Mouse (Mus musculus): Measurements from ENCODE around the gene Foxo4. TPM values are rescaled to one million over a fixed set of nuclear protein-coding genes. Genes with fewer than 3 reads are reported as not detected.

Gene Foxo4
- polyA plus RNA-seq (2011; ENCODE audit: insufficient read depth, insufficient read length, low replicate concordance, missing spikeins) = 20.9 and 23.4 TPM in 2 replicates

GRCm38 (mm10) chrX:101253952-101254729 is at the start of gene Foxo4:
Foxo4 (plus strand) TSS chrX:101254528.
- Histone ChIP-seq H3K27ac (ENCODE audit: control insufficient read depth, insufficient read depth, low read depth, low read length, poor library complexity) (peak within 1 kb of the TSS; percentile 68), H3K4me3 (replicated peaks; ENCODE audit: control insufficient read depth, low read depth, low read length) (peak within 1 kb of the TSS; percentile 88), H3K4me1 (ENCODE audit: control insufficient read depth, insufficient read depth, low read length) (no peaks in the 10 kb centered on the region; the same call in 1 of the 2 replicates)
- TF ChIP-seq POLR2A (IDR thresholded peaks at IDR 0.05; ENCODE audit: borderline replicate concordance, control insufficient read depth, low read depth, low read length) = peak; percentile 32; the same call in 1 of the 2 replicates
- no peak for TF ChIP-seq CTCF (IDR thresholded peaks at IDR 0.05; ENCODE audit: control insufficient read depth, insufficient read depth, low read length)
- WGBS = 17% methylated on average over 47 of the region's 47 CpGs

GRCm38 (mm10) chrX:101221834-101222795 is 32.2 kb upstream of the Foxo4 start, which contains the start of gene Snx12:
Snx12 (minus strand) TSS chrX:101222563.
- TF ChIP-seq CTCF (IDR thresholded peaks at IDR 0.05; ENCODE audit: control insufficient read depth, insufficient read depth, low read length) (no peak), POLR2A (IDR thresholded peaks at IDR 0.05; ENCODE audit: borderline replicate concordance, control insufficient read depth, low read depth, low read length) (no peak)
- no peaks in the 10 kb centered on the region for H3K4me1 ChIP-seq (ENCODE audit: control insufficient read depth, insufficient read depth, low read length)
- WGBS = 13% methylated on average over 55 of the region's 55 CpGs
- H3K4me3 ChIP-seq (replicated peaks; ENCODE audit: control insufficient read depth, low read depth, low read length) = peak within 1 kb of the TSS; percentile 79
- peak within 1 kb of the TSS; percentile 71 for H3K27ac ChIP-seq (ENCODE audit: control insufficient read depth, insufficient read depth, low read depth, low read length, poor library complexity)

- TF ChIP-seq POLR2A (IDR thresholded peaks at IDR 0.05; ENCODE audit: borderline replicate concordance, control insufficient read depth, low read depth, low read length) (no peak), CTCF (IDR thresholded peaks at IDR 0.05; ENCODE audit: control insufficient read depth, insufficient read depth, low read length) (no peak)
- Histone ChIP-seq H3K27ac (ENCODE audit: control insufficient read depth, insufficient read depth, low read depth, low read length, poor library complexity) (no peak overlapping the region), H3K4me1 (ENCODE audit: control insufficient read depth, insufficient read depth, low read length) (no peaks in the 10 kb centered on the region), H3K4me3 (replicated peaks; ENCODE audit: control insufficient read depth, low read depth, low read length) (peak overlapping the region; percentile 79)
- WGBS = 29% methylated on average over 7 of the region's 7 CpGs
Measured at GRCm38 (mm10) chrX:101222796-101223162, 31.5 kb upstream of the Foxo4 start.

GRCm38 (mm10) chrX:101245011-101245410 is 9.3 kb upstream of the Foxo4 start:
- no peaks in the 10 kb centered on the region for H3K4me1 ChIP-seq (ENCODE audit: control insufficient read depth, insufficient read depth, low read length)
- TF ChIP-seq CTCF (IDR thresholded peaks at IDR 0.05; ENCODE audit: control insufficient read depth, insufficient read depth, low read length) (no peak), POLR2A (IDR thresholded peaks at IDR 0.05; ENCODE audit: borderline replicate concordance, control insufficient read depth, low read depth, low read length) (no peak)
- WGBS = 42% methylated on average over 1 of the region's 1 CpGs

GRCm38 (mm10) chrX:101254740-101255139 is 412 bp downstream of the Foxo4 start:
- Histone ChIP-seq H3K27ac (ENCODE audit: control insufficient read depth, insufficient read depth, low read depth, low read length, poor library complexity) (peak overlapping the region; percentile 68), H3K4me3 (replicated peaks; ENCODE audit: control insufficient read depth, low read depth, low read length) (peak overlapping the region; percentile 88), H3K4me1 (ENCODE audit: control insufficient read depth, insufficient read depth, low read length) (no peaks in the 10 kb centered on the region; the same call in 1 of the 2 replicates)
- WGBS = 8% methylated on average over 26 of the region's 26 CpGs
- TF ChIP-seq POLR2A (IDR thresholded peaks at IDR 0.05; ENCODE audit: borderline replicate concordance, control insufficient read depth, low read depth, low read length) (no peak), CTCF (IDR thresholded peaks at IDR 0.05; ENCODE audit: control insufficient read depth, insufficient read depth, low read length) (no peak)

More at GRCm38 (mm10) chrX:101245011-101245410, 9.3 kb upstream of the Foxo4 start:
- Histone ChIP-seq H3K27ac (ENCODE audit: control insufficient read depth, insufficient read depth, low read depth, low read length, poor library complexity) (no peak overlapping the region), H3K4me3 (replicated peaks; ENCODE audit: control insufficient read depth, low read depth, low read length) (no peak overlapping the region)

- H3K4me1 ChIP-seq (ENCODE audit: control insufficient read depth, insufficient read depth, low read length) = no peaks in the 10 kb centered on the region; the same call in 1 of the 2 replicates
- no peak overlapping the region for H3K27ac ChIP-seq (ENCODE audit: control insufficient read depth, insufficient read depth, low read depth, low read length, poor library complexity)
- 79% methylated on average over 13 of the region's 13 CpGs for WGBS
- H3K4me3 ChIP-seq (replicated peaks; ENCODE audit: control insufficient read depth, low read depth, low read length) = no peak overlapping the region
- TF ChIP-seq POLR2A (IDR thresholded peaks at IDR 0.05; ENCODE audit: borderline replicate concordance, control insufficient read depth, low read depth, low read length) (no peak), CTCF (IDR thresholded peaks at IDR 0.05; ENCODE audit: control insufficient read depth, insufficient read depth, low read length) (peak; percentile 37; the same call in 1 of the 2 replicates)
Measured at GRCm38 (mm10) chrX:101256603-101257002, 2.3 kb downstream of the Foxo4 start.

GRCm38 (mm10) chrX:101260441-101261325 is 6.4 kb downstream of the Foxo4 start:
- WGBS = 15% methylated on average over 13 of the region's 13 CpGs
- no peak for TF ChIP-seq POLR2A (IDR thresholded peaks at IDR 0.05; ENCODE audit: borderline replicate concordance, control insufficient read depth, low read depth, low read length)
- 0 out of 2 replicates have a peak overlapping the region, but pooled peaks have one; percentile 15 for H3K27ac ChIP-seq (ENCODE audit: control insufficient read depth, insufficient read depth, low read depth, low read length, poor library complexity)
- no peaks in the 10 kb centered on the region; the same call in 1 of the 2 replicates for H3K4me1 ChIP-seq (ENCODE audit: control insufficient read depth, insufficient read depth, low read length)
- no peak overlapping the region for H3K4me3 ChIP-seq (replicated peaks; ENCODE audit: control insufficient read depth, low read depth, low read length)
